Mouse (Mus musculus) cerebellum, postnatal 10 days (tissue): ENCODE data around the gene Stim1.

ENCODE experiments used
- DNase-seq, 2 experiments: peaks; one replicate each; pipeline ENCODE4 v3.0.0; 2021; ENCODE audit warnings: mixed read lengths in 2 of 2

Stim1 gene

DNA sequence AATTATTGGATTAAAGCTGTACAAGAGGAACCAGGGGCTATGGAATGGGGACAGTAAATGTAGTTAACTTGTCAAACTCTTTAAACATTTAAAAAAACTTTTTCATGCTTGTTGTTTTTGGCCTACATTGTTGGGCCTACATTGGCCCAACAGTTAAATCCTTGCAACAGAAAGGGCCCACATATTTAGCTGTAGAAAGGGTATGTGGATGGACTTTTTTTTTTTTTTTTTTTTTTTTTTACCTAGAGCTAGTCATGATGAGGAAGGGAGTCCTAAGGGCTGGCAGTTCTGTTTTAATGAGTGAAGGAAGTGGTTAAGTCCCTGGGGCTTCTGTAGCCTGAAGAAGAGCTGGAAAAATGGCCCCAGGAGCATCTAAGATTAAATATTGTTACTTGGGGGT, 42.7 kb downstream of the Stim1 start:
- no peak for DNase-seq

DNA sequence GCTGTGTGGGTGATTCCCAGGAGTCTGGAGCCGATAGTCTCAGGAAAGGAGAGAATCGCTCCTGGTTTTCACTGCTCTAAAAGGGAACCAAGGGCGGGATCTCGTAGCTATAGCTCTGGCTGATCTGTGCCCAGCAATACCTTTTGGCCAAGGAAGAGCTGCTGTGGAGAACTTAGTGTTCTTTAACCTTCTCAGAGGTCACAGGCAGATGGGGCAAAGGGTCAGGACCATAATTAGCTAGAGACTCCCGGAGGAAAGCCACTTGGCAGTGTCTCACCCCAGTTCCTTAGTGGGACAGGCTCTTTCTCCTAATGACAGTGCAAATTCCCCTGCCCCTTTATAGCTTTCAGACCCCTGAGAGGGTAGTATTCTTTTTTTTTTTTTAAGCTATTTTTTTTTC, 43.2 kb downstream of the Stim1 start:
- DNase-seq: no peak

DNA sequence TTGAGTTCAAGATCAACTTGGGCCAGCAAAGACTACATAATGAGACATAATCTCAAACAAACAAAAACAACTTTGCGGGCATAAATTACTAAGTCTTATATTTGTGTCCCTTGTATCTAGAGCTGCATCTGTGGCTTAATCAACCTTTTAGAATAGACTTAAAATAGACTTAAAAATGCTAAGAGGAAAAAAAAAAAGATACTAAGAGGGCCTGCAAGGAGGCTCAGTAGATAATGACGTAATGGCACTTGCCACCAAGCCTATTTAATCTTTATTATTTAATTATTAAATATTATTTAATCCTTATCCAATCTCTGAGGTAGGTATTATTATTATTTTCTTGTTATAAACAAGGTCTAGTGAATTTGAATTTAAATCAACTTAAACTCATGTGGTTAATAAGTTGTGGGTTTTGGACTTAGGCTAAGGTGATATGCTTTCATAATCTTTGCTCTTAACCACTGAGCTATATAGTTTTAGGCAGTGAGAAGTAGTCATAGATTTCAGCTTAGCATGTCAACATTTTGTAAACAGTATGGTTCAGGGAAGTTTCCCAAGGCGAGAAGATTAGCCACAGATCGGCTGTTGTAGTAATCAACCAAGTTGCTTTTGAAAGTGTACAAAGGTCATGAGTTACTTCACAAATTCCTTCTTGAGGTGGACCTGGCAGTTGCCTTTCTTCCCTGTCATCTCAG, 45.4 kb downstream of the Stim1 start:
- no peak for DNase-seq

DNA sequence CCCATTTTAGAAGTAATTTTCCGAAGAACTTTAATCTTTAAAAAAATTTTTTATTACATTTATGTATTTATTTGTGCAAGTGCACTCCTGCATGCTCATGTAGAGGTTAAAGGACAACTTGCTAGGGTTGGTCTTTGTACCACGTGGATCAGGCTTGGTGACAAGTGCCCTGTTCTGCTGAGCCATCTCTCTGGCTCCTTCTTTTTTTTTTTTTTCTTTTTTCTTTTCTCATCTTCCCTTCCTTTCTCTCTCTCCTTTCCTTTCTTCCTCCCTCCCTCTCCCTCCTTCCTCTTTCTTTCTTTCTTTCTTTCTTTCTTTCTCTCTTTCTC, 45.9 kb downstream of the Stim1 start:
- no peak for DNase-seq

DNA sequence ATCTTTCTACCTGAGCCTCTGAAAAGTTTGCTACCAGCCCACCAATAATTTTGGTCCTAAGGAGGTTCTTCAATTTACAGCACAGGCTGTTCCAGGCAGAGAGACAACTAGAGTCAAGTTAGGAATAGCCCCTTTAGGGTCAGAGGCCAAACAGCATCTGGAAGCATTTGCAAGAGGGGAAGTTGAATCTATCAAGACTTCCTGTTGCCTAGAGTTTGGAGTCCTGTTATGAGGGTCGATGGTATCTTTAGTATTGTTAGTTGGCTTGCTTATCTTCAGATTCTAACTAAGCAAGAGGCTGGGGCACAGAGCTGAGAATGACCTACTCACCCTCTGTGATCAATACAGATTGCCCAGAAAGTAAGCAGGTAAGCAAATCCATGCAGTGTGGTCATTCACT, 46.5 kb downstream of the Stim1 start:
- DNase-seq: no peak

DNA sequence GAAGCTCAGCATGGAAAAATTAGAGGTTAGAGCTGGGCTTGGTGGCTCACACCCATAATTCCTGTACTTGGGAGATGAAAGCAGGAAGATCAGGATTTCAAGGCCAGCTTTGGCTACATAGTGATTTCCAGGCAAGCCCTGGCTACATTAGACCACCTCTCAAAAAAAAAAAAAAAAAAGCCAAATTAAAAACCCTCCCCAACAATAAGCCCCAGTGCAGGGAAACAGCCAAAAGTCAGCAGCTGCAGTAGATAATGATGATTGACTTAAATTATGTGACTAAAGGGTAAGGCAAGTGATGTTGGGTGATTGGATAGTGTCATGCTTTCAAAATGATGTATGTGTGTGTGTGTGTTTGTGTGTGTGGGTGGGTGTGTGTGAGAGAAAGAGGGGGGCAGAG, 47.3 kb downstream of the Stim1 start:
- no peak for DNase-seq

DNA sequence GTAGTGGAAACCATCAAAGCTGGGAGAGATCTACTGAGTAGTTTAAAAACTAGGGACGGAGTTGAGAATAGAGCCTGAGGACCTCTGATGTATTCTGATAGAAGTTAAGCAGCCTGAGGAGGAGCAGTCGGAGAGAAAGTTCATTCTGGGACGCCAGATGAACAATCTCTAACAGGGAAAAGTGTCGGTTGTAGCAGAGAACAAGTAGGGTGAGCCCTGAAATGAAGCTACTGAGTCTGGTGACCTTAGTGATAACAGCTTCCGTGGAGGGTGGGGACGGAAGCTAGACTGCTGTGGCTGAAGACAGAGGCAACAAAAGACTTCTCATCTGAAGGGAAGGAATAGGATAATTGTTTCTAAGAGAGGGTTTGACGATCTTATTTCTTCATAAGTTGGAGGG, 47.8 kb downstream of the Stim1 start:
- DNase-seq: no peak

DNA sequence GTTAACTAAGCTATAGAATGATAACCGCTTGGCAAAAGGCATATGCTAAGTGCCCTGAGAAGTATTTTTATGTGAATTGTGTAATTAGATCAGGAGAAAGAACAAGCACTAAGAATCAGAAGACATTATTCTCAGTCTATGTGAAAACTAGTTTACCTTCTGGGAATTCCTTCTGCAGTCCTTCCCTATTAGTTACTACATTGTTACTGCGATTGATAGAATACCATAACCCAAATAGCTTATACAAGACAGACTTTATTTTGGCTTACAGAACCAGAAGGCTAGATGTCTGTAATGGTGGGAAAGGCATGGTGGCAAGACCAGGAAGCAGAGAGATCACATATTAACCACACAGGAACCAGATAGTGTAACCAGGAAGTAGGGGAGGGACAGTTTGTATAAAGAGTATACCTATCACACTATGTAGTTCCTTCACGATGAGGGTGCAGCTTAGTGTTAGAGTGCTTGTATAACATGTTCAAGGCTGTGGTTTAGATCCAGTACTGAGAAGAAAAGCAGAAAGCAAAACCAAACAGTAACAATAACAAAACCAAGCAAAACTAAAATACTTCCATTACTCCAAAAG, 50.1 kb downstream of the Stim1 start:
- no peak for DNase-seq

DNA sequence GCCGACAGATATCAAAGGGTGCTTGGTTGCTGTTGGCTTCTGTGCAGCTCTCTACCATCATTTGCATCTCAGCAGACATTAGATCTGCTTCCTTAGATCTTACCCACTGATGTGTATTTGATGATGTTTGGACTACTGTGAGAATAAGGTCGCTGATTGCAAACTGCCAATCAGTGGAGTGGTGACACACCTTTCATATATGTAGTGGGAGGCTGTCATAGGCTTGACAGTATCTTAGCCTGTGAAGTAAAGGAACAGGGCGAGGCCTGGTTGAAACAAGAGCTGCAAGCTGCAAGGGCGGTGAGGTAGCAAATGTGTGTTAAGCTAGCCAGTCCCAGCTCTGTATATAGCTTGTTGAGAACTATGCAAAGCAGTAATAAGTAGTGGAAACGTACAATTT, 54.5 kb downstream of the Stim1 start:
- no peak for DNase-seq

DNA sequence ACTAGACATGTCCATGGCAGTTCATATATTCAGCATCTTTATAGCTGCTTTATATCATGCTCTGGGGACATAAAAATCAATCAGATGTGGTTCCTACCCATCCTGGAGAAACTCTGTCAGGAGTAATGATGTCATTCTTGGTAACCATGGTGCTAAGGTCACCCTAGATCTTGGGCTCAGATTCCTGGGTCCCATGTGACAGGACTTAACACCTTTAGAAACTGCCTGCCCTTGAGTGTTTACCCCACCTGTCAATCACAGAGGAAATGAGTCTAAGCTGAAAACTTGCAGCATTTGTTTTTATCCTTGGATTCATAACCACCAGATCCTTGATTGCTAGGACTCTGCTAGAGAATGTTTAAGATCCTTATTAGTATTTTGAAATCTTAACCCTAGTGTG, 58.7 kb downstream of the Stim1 start:
- no peak for DNase-seq

DNA sequence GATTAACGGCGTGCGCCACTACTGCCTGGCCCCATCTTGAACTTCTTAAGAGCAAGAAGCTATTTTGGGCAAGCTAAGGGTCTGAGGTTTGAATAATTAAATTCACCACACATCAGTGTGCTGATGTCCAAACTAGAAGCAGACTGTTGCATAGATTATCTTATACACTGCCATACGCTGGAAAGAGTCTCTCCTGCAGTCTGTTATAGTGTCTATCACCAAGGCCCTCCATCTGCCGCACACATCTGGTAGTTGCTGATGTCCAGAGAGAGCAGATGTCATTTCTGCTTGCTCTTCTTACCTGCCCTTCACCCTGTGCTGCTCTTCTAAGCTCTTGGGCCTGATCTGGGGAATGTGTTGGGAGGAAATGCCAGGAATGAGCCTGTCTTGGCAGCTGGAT, 62.7 kb downstream of the Stim1 start:
- no peak for DNase-seq

DNA sequence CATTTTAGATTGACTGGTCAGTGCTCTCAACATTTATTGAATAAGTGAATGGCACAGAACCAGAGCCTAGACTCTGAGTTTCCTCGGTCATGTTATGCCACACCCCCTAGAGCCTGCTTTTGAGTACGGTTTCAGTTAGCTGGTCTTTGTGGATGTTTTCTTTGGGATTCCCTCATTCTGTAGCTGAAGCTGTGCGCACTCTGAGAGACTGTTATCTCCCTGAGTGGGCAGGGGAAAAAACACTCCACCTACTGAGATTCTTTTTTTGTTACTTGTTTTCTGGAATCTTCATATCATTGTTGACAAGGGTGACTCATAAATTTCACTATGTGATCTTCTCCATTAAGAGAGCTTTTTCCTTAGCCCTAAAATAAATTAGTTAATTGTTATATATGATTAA, 63.9 kb downstream of the Stim1 start:
- no peak for DNase-seq

DNA sequence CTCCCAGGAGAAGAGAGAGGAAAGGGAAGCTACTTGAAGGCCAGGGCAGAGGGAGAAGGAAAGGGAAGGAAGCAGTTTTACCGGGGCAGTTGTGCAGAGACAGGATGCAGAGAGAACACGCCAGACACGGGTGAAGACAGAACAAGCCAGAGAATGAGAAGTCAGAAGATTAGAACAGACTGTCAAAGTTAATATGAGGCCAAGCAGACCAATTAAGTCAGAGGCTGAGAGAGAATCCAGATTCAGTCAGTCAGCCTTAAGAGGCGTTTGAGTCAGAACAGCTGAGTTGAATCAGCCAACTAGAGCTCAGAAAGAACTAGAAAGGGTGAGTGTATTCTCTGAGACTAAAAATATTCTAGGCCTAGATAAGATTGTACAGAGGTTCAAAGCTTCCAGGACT, 66.1 kb downstream of the Stim1 start:
- no peak for DNase-seq

DNA sequence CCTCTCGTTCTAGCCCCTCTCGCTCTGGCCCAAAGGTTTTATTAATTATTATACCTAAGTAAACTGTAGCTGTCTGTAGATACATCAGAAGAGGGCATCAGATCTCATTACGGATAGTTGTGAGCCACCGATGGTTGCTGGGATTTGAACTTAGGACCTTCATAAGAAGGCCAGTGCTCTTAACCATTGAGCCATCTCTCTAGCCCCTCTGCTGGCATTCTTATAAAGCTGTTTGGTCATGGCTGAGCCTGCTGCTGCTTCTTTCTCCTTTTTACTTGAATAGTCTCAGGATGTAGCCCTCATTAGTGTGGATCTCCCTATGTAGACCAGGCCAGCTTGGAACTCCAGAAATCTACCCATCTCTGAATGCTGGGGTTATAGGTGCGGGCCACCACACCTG, 69.7 kb downstream of the Stim1 start:
- DNase-seq: no peak

DNA sequence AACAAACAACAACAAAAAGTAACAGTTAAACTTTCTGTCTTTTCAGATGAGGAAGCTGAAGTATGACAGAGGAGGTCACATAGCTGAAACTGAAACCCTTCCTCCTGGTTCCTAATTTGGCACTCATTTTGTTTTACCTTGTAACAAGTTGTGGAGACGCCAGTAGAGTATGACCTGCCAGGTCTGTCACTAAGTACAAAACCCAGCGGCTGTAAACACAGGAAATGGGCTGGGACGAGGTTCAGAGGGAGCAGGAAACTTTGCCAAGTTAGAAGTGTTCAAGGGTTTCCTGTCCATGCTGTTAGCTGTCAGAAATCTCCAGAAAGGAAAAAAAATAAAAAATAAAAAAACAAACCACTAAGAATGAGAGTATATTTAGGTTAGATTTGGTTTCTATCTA, 70.3 kb downstream of the Stim1 start:
- no peak for DNase-seq

DNA sequence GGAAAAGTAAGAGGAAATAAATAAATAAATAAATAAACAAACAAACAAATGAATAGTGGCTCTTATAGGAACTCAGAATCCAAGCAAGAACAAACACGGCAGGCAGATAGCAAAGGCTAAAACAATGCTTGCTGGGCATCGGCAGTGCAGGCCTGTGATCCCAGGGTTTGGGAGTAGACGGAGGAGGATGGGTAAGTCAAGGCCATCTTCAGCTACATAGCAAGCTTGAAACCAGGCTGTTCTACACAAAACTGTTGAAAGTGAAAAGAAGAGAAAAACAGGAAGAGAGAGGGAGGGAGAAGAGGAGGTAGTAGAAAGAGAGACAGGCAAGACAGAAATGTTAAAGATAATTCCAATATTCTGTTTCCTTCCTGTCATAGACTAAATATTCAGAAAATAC, 71.3 kb downstream of the Stim1 start:
- DNase-seq: no peak

DNA sequence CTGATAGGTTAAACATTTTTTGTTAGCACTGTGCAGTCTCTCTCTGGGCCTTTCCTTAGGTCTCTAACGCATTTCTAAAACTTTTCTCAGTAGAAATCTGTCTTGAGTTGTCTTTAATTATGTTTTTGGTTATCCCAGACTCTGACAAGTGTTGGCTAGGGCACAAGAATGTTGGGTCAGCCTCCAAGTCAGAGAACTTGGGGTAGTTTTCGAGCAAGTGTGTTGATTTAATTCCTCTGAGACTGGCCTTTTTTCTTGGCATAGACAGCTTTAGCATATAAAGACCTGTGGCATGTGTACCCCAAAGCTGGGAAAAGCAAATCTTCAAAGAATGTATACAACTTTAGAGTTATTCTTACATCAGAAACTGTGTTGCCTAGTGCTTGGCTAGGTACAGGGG, 78.3 kb downstream of the Stim1 start:
- no peak for DNase-seq

DNA sequence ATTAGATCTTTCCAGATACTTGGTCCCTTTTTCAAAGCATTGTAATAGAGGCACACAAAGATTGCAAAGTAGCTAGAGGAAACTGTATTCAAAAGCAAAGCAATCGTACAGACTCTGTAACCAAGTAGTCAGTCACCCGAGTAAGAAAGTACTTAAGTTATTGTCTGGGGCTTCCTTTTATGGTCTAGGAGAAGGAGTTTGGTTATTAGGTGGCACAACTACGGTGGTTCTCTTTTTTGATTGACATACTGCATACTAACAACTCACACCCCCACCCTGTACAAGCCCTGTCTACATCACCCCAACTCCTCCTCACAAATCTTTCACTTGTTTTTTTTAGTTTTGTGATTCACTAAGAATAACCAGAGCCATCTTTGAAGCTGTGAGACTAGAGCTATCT, 79.7 kb downstream of the Stim1 start:
- DNase-seq: no peak

DNA sequence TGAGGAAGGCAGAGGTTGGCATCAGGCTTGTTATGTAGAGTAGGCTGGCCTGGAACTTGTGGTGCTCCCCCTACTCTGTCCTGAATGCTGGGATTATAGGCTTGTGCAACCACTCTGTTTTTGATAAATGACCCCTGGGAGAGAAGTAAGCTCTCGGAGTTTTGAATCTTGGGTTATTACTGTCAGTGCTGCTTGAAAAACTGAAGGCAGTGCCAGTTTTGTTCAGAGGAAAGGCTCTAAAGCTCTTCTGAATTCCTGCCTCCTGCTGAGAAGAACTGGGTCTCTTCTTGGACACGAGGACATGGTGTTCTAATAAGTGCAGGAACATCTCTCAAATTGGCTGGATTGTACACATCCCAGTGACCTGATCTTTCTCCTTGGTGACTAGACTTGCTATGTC, 81.1 kb downstream of the Stim1 start:
- no peak for DNase-seq

DNA sequence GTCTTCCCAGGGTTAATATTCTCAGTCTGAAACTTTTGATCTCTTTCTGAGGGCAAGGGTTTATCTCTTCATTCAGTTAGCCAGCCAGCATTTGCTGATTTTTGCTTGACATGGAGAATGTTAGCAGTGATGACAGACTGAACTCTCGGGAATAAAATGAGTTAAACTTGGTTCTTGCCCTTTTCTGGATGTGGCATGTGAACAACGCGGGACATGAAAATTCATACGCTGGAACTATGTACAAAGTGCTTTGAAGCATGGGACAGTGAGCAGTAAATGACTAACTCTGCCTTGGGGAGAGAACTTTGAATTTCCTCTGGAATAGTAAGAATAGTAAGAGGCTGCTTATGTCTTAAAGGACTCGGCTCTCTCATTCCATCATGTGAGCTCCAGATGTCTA, 81.6 kb downstream of the Stim1 start:
- no peak for DNase-seq

DNA sequence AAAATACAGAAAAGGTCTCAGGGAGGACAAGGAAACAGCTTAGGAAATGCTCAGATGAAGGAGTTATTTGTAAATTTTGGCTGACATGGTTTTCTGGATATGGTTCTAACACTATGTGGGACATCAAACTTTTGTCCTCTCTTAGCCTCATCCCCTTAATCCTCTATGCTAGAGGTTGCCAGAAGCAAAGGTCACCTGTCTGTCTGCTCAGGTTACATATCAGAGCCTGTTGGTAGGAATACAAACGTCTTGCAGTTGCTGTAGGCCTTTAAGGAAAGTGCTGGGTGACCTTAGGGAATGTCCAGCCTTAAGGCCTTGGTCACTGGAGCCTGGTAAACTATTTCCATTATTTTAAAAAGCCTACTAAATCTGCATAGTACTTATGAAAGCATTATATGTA, 85.8 kb downstream of the Stim1 start:
- DNase-seq: no peak

DNA sequence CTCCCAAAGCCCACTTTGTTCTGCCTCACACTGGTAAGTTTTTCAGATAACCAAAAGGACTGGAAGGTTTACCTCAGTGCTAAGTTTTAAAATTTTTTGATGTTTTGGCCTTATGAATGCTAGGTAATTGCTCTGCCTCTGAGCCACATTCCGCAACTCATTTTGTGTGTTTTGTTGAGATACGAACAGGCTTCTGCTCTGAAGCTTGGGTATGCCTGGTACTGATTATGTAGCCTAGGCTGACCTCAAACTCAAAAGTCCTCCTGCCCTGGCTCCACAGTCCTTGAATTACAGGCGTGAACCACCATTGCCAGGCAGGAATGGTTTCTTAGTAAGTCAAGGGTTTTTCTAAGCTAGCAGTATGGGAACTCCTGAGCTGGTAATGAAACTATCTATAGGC, 90.5 kb downstream of the Stim1 start:
- DNase-seq: no peak

DNA sequence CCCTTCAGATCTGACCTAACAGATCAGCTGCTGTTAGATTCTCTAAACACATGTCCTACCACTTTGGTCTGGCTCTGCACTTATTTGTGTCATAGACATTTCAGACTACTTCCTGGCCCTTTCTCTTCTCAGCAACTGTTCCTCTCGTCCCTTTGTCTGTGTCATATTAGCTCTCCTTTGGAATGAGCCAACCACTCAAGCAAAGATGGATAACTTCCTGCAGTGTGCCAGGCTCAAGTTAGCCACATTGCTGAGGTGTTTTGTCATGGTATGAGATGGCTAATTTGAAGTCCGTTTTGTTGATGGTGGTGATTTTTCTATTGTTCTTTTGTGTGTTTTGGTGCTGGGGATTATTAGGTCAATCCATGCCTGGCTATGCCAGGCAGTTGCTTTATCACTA, 93.7 kb downstream of the Stim1 start:
- DNase-seq: no peak

DNA sequence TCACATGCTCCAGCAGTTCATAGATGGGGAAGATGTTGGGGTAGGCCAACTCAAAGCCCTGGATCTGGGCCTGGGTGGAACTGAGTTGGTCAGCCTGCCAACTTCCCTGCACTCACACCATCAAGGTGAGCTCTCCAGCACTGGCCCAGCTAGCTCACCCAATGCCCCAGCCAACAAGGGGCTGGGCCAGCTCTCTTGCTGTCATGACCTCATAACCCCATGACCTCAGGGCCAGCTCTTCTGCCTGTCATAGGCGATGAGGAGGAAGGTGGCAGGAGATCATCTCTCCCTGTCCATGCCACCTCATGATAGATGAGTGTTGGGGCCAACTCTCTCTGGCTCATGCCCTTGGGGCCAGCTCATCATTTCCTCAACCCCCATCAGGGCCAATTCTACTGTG, 96.2 kb downstream of the Stim1 start:
- no peak for DNase-seq

DNA sequence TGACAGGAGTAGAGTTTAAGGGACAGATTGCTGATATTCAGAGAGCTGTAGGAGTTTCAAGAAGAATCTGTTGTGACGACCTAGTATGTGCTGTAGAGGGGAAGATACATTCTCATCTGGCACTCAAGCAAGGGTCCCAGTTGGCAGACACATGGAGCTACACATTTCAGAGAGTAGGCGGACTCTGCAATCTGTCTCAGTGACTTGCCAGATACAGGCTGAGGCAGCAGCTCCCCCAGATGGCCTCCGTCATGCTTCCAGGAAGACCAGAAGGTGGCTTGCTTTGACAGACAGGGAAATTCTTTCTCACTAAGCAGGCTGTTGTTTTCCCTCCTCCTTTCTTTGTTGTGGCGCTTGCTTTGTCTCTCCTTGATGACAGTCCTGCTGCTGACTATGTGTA, 102.1 kb downstream of the Stim1 start:
- peak; percentile 91 to 93 for DNase-seq

DNA sequence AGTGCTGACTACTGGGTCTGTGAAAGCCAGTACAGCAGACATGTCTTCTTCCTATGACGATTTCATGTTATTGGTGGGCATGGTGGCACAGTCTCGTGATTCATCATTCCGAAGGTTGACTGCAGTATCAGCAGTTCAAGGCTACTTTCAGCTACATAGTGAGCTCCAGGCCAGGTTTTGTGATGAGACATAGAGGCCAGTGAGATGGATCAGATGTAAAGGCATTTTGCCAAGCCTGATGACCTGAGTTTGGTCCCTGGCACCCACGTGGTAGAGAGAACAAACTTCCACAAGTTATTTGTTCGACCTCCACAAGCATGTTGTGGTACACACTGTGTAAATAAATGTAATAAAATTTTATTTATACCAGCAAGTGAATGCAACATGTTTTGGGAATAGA, 102.9 kb downstream of the Stim1 start:
- peak; percentile 24 to 46 for DNase-seq
